Mouse (Mus musculus) embryo, embryonic 10 days (tissue): ENCODE results near the gene Fam83g.
"Not testable (repeated sequence)": the region's sequence is repeated elsewhere in the genome, so short reads cannot be mapped to it uniquely, and the experiment has no call there.

Source experiments
- DNase-seq: peaks from one replicate; pipeline ENCODE4 v3.0.0-alpha.2; 2015; ENCODE audit warnings: low spot score

The Fam83g gene

DNA sequence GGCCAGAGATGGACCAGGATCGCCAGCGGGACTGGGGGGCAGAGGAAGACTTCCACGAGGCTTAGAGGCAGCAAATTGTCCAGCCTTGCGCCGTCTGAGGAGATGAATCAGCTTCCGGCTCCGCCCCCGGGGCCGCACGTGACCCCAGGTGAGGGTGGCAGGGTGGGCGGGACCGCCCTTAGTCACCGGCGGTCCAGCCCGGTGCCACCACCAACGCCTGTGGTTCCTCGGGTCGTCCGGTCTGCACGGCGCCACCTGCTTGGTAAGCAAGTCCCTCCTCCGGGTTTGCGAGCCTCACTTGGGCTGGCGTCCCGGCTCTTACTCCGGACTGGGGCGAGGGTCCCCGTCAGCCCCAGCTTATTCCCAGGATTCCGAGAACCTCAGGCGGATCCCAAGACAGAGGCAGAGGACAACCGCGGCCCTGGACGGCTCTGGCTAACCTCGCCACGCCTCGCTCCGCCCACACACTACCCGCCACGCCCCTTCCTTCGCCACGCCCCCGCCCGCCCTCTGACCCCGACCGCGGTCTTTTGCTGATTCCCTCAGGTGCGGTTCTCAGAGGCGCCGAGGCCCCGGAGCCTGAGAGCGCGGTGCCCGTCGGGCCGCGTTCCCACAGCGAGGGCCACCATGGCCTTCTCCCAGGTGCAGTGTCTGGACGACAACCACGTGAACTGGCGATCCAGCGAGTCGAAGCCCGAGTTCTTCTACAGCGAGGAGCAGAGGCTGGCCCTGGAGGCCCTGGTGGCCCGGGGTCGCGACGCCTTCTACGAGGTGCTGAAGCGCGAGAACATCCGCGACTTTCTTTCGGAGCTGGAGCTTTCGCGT lies at the start of gene Fam83g:
Fam83g (plus strand) TSS at position 185 of the 825 bp plus-strand sequence.
- peak; percentile 72 for DNase-seq

- not testable (repeated sequence) for DNase-seq
Measured at GRCm38 (mm10) chr11:61636309-61636708, 47.6 kb upstream of the Fam83g start.

DNA sequence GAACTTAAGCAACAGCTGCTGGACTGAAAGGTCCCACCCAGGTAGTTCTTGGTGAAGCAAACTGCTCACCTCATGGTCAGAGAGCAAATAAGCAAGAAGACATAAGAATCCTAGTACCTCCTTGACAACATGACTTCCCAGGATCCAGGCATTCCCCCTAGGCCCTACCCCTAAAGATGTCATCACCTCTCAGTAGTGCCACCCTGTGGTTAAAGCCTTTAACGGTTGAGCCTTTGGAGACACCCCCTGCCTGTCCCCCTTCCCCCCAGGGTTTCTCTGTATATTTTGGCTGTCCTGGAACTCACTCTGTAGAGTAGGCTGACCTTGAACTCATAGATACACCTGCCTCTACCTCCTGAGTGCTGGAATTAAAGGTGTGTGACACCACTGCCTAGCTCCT lies 46.5 kb upstream of the Fam83g start:
- no peak for DNase-seq

DNA sequence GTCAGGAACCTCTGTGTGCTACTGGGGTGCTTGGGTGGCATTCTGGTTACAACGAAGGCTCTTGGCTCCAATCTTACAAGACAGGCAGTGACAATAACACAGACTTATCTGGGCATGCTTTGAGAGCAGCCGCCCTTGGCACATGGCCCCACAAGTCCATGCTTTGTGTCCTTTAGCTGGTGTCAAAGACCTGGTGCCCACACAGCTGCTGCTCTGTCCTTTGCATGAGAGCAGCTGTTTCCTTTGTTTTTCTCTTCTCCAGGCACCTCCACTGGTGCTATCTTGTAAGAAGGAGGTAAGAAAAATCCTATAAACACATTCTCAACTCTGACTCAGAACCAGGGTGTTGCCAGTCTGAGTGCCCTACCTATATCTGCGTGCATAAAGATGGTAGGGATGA lies 46.0 kb upstream of the Fam83g start:
- DNase-seq, result no peak

DNA sequence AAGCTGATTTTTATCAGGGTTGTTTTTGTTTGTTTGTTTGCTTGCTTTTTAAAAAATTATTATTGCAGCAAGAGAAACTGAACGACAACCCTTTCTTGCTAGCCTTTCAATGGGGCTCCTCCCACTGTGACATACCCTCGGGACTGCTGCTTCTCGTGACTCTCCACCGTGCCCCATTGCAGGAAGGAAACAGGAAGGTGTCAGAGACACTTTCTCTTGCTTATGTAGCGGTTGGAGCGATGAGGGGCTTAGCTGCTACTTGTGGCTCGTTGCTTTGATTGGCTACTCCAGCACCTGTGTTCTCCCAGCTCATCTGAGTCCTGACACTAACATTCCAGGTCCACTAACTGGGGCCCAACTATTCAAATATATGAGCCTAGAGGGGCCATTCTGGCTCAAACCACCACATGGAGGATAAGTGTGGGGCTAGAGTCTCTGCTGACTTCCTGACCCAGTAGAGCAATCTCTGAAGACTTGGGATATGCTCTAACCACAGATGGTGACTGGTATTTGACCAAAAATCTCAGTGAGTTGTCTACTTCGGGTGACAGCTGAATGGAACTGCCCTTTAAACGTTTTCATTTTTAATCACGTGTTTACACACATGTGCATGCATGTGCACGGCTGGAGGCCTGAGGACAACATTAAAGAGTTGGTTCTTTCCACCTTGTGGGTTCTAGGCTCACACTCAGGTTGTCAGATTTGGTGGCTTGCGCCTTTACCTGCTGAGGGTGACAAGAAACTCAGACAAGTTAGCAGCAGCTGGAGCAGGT lies 44.9 kb upstream of the Fam83g start:
- DNase-seq, result no peak

DNA sequence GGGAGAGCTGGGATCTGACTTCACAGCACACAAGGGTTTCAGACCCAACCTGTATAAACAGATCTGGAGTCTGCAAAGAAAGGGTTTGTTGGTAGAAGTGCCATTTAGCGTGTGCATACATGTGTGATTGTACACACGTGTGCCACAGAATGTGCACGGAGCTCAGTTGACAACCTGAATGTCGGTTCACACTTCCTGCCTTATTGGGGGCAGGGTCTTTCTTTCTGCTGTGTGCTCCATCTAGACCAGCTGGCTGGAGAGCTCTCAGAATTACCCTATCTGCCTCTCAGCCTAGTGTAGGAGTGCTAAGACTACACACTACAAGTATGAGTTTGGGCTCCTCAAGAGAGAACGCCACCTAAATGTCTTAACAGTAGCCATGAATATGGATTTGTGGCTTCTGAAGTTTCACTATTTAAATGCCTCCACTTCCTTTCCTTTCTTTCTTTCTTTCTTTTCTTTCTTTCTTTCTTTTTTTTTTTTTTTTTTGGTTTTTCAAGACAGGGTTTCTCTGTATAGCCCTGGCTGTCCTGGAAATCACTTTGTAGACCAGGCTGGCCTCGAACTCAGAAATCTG lies 44.2 kb upstream of the Fam83g start:
- no peak for DNase-seq

DNA sequence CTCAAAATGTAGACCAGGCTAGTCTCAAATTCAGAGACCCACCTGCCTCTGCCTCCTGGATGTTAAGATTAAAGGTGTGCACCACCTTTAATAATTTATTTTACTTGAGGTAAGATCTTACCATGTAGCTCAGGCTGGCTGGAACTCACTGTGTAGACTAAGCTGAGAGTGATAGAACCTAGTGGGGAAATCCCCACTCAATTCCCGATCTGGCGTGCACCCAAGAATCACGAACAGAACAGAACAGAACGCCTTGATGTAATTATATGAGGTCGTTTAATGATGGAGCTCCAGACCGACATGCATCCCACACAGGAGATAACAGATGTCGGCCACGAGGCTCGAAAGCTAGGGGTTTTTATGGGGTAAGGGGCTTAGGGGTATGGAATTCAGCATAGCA lies 43.3 kb upstream of the Fam83g start:
- not testable (repeated sequence) for DNase-seq

GRCm38 (mm10) chr11:61642106-61642505 lies 41.8 kb upstream of the Fam83g start:
- no peak for DNase-seq

- DNase-seq, result no peak
Measured at GRCm38 (mm10) chr11:61643184-61643961, 40.5 kb upstream of the Fam83g start.

- no peak for DNase-seq
Measured at GRCm38 (mm10) chr11:61644576-61645326, 39.1 kb upstream of the Fam83g start.

DNA sequence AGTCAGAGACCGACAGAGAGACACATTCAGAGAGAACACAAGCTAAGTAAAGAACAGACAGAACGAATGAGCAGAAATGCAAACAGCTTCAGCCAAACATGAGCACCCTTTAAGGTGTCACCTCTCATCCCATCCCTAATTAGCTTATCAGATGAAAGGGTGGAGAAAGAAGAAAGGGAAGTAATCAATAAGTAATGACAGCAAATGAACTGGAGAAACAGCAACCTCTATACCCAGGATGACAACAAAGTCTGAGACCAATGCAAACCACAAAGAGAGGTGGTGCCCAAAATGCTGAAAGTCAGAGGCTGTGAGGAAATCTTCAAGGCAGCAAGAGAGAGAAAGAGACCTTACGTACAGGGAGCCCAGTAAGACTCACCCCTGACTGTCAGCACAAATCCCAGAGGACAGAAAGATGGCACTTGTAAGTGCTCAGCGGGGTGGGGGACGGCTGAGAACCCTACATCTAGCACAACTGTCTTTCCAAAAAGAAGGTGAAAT lies 38.5 kb upstream of the Fam83g start:
- no peak for DNase-seq

DNA sequence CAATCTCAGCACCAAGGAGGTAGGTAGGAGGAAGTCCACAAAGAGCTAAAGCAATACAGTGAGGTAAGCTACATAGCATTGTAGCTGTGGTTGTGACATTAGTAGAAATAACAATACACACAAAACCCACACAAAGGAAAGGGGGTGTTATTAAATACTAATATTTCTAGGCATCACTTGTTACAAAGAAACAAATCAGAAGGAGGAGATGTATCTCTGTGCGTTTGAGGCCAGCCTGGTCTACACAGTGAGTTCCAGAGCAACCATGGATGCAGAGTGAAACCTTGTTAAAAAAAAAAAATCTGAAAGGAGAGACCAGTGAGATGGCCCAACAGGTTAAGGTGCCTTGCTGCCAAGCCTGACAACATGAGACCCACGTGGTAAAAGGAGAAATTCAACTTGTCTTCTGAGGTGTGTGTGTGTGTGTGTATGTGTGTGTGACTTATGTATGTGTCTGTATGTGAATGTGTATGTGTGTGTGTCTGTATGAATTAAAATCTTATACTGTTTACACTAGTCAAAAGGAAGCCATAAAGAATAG lies 37.3 kb upstream of the Fam83g start:
- DNase-seq, result no peak

- DNase-seq, result no peak
Measured at GRCm38 (mm10) chr11:61647110-61647910, 36.6 kb upstream of the Fam83g start.

DNA sequence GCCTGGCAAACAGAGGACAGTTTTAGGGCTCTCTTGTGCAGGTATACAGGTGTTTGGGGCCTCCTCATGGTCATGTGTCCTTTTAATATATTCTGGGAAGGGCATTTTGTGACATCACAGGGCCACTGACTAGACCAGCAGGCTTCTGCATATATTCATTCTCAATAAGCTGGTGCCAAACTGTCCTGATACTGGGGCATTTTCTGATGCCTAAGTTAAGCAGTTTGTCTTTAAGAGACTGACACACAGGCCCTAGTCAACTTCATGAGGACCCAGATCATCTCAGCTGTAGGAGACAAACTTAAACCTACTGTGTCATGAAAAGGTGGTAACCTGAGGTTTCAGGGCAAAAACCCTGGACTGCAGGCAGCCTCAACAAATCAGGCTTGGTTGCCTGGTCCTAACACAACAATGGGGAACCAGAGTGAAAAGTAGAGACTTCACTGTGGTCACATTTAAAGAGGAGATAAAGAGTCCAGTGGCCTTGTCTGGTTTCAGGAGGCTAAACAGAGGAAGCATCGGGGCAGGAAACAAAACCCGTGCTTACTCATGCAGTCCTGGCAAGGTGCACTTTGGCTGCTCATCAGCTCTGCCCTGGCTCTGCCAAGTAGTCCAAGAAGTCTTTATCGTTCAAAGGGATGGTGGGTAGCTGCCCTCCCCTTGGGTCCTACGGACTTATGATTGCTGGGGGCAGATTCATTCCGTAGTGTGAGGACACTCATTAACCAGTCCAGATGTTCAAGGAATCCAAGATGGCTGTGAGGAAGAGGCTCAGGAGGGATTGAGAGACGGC lies 35.7 kb upstream of the Fam83g start:
- DNase-seq, result no peak

DNA sequence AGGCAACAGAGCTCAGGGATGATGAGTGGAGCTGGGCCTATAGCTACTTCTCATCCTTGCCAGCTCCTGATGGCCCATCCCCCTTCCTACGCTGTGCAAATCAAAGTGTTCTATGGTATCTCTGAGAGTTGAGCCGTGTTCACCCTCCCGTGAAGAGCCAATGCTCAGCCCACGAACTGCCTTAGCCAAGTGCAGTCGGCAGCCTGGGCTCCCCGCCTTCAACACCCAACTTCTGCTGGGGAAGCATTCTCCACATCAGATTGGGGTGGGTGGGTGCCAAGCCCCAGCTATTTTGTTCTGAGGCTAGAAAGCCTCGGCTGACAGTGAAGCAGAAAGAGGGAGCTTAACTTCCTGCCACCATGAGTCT lies 35.2 kb upstream of the Fam83g start:
- no peak for DNase-seq

DNA sequence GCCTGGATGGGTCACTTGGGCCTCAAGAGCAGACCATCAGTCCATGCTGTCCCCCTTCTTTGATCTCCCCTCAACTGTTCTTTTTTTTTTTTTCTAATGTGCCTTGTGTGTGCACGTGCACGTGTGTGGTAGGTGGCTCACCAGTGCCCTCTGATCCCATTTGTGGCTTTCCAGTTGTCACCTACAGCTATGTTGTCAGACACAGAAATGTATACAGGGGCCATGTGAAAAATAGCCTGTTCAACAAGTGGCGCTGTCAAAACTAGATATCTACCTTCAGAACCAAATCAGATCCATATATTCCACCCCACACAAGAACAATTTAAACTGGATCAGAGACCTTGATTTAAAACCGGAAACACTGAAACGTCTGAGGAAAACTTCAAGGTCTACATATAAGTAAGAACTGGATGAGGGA lies 34.7 kb upstream of the Fam83g start:
- DNase-seq, result no peak

DNA sequence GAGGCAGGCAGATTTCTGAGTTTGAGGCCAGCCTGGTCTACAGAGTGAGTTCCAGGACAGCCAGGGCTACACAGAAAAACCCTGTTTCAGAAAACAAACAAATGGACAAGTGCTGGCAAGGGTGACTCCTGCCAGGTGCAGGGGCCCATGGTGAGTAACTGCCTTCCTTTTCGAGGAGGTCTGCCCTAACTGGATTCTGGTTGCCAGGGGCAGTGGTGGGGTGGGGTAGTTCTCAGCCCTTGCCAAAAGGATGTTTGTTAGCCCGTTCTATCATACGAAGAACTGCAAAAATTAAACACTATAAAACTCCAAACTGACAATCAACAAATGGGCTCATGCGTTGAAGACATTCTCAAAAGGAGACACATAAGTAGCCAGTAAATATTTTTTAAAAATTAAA lies 34.3 kb upstream of the Fam83g start:
- no peak for DNase-seq

DNA sequence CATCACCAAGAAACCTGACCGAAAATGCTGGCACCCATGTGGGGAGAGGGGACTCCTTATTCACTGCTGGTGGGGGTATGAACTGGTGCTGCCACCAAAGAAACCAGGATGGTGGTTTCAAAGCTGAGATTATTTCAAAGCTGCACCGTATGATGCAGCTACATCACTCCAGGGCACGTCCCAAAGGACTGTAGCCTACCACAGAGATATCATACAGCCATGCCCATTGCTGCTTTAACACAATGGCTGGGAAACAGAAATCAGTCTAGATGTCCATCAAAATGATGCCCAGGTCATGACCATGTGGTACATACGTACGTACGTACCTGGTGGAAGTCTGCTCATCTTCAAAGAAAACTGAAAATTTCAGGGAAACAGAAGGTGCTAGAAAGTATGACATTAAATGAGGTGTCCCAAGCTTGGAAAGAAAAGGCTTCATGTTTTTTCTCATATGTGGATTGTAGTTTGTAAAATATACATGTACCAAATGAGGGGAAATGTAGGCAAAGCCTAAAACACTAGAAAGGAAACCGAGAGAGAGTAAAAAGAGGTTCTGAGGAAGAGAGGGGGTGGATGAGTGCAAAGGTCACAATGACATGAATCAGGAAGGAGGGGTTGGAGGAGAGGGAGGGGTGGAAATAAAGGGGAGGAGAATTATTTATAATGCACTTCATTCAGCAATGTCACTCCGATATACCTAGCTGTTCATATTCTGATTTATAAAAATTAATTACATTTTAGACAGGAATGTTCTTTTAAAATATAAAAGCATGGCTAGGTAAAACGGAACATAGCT lies 33.2 kb upstream of the Fam83g start:
- no peak for DNase-seq

GRCm38 (mm10) chr11:61652216-61652615 lies 31.7 kb upstream of the Fam83g start:
- DNase-seq, result no peak
